Mouse (Mus musculus): ENCODE results near the gene Zfp947.
"Not testable (repeated sequence)": the region's sequence is repeated elsewhere in the genome, so short reads cannot be mapped to it uniquely, and the experiment has no call there.

The Zfp947 gene

GRCm38 (mm10) chr17:22165722-22166294, at the start of gene Zfp947:
Zfp947 (minus strand) TSS chr17:22166190.
- DNase-seq (ENCODE audit: low read depth, low spot score), result peak; percentile 81

GRCm38 (mm10) chr17:22165304-22165703, 686 bp downstream of the Zfp947 start:
- not testable (repeated sequence) for DNase-seq (ENCODE audit: low read depth, low spot score)

GRCm38 (mm10) chr17:22153951-22154350, 12.0 kb downstream of the Zfp947 start:
- DNase-seq (ENCODE audit: low read depth, low spot score), result not testable (repeated sequence)

GRCm38 (mm10) chr17:22118770-22119169, 47.2 kb downstream of the Zfp947 start:
- DNase-seq (ENCODE audit: low read depth, low spot score), result peak; percentile 83
